Mouse (Mus musculus): ENCODE measurements at regions not wholly inside any gene's neighbourhood (a gene's known extent, or its start where the extent isn't known, plus 50 kb on each side); places are given as distances from the start of the nearest gene placed in this dataset.

GRCm38 (mm10) chr4:131488246-131488645, 349.8 kb downstream of the Ptpru start:
- no peak for DNase-seq (ENCODE audit: low spot score)

DNA sequence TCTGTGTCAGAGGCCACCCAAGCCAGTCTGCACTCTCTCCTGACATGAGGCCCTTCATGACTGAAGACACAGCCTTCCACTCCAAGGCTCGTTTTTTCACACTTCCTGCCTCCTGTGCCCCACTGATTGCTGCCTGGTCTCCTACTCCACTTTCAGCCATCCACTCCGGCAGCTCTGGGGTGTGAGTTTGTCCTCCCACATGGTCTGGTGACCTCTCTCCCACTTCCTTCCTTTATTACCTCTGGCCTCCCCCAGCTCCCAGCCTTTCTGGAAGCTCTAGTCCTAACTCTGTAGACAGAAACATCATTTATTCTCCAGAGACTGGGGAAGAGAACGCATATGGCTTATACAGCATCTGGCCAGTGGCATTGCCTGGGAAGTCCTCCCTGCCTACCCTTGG, 349.0 kb downstream of the Ptpru start:
- no peak for DNase-seq (ENCODE audit: low spot score)

DNA sequence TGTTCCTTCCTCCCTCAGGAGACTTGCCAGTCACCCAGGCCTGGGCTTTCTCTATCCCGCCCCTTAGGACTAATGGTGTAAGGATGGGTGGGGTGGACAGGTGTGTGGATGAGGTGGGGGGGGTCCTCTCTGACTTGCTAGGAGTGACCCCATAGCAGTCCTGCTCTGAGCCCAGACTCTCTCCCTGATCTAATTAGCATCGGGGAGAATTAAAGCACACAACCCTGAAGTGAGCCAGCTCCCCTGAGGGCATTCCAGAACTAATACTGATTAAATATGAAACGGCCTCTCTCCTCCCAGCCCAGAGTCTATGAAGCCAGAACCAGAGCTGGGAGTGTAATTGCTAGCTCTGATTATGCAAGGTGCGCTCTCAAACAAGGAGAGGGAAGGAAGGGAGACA, 346.1 kb downstream of the Ptpru start:
- DNase-seq (ENCODE audit: low spot score): no peak

GRCm38 (mm10) chr4:131493726-131494125, 344.4 kb downstream of the Ptpru start:
- DNase-seq (ENCODE audit: low spot score): no peak

- DNase-seq (ENCODE audit: low spot score): no peak
These were observed 341.2 kb downstream of the Ptpru start for GRCm38 (mm10) chr4:131496900-131497299.

DNA sequence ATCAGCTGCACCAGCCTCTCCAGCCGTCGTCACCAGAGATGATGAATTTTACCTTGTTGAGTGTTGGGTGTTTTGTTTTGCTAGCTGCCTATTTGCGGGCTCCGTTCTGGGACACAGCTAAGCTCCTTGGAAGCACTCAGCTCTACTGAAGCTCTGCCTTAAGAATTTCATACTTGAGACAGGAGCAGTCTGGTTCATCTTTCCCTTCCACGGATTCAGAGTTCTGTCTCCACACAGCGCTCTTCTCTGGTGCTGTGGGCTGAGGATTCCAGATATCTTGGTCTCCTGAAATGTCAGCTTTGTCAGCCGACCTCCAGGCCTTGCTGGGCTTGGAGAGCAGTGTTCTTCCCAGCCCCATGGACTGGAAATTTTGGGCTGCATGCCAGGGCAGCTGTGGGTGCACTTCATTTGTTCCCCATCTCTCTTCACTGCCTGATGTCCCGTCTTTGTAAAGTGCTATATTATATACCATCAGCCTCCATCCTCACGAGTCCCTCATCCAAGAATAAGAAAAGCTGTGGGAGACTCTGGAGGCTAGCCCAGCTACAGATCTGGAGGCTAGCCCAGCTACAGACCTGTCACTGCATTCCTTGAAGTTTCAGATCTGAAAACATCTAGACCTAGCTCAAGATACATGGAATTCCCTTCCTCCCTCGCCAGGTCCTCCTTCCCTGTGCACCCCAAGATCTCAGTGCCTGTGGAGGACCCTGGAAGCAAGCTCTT, 337.0 kb downstream of the Ptpru start:
- no peak for DNase-seq (ENCODE audit: low spot score)

DNA sequence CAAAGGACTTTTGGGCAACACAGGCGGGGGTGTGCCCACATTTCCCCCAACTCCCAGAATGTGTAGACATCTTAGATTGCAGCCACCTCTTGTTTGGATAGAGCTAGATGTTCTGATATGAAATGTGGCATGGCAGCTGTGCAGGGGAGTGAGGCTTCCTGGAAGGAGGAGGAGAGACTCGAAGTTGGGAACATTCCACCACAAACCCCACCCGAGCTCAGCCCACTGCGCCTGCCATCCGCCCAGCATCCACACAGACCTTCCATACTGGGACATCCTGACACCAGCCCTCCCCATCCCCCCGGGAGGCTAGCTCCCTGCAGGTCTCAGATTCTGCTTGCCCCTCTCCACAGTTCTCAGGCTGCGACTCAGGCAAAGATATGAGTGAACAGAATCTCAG, 329.9 kb downstream of the Ptpru start:
- no peak for DNase-seq (ENCODE audit: low spot score)

DNA sequence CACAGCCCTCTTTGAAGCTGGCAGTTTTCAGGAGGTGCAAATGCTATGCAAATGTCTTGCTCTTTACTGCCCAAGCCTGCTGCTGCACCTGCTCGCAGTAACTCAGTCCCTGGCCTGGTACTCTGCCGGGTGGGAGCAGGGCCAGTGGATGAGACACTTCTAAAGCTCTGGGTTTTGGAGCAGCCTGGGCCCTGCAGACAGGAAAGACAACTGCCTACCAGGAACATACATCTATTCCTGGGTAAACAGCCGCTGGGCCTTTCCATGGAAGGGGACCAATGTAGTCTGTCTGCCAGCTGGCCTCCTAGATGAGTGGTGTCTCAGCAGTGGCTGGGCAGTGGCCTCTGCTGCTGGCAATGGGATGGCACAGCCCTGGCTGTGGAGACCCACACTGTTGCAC, 326.5 kb downstream of the Ptpru start:
- no peak for DNase-seq (ENCODE audit: low spot score)

GRCm38 (mm10) chr4:131512768-131513167, 325.3 kb downstream of the Ptpru start:
- DNase-seq (ENCODE audit: low spot score): no peak

DNA sequence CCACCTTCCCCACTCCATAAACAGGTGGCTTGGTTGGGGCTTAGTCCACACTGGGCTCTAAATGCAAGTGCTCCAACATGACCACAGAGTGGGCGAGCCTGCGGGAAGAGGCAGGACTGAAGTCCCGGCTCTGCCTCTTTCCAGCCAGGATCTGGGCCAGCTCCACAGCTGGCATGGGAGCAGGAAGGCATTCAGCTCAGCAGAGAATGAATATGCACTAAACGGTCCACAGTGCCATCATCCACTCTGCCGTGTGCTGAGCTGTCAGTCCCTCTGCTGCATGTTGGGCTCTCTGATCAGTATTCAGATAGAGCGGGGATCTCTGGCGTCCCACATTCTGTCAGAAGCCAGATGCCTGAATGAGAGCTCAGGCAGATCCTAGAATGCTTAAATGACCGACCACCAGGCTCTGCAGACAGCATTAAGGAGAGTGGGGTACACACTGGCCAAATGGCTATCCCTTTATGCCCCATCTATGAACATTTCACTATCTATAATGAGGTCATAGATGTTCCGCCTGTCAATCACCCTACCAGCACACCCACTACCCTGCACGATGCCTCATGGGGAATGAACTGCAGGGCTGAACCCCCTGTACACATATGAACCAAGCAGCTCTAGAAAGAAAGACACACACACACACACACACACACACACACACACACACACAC, 317.3 kb downstream of the Ptpru start:
- no peak for DNase-seq (ENCODE audit: low spot score)

DNA sequence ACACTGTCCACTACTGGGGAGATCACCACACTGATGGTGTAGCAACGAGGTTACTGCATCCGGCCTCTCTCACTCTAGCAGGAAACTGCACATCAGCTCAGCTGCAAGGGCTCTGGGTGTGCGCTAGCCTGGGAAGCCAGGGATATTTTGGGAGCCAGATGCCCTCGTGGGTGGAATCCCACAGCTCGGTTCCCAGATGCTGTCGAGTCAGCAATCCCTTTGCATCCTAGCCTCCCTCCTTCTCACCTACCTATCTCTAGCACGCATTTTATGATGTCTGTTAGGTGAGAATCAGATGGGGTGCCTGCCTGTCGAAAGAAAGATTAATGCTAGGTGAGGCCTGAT, 316.8 kb downstream of the Ptpru start:
- DNase-seq (ENCODE audit: low spot score): no peak

DNA sequence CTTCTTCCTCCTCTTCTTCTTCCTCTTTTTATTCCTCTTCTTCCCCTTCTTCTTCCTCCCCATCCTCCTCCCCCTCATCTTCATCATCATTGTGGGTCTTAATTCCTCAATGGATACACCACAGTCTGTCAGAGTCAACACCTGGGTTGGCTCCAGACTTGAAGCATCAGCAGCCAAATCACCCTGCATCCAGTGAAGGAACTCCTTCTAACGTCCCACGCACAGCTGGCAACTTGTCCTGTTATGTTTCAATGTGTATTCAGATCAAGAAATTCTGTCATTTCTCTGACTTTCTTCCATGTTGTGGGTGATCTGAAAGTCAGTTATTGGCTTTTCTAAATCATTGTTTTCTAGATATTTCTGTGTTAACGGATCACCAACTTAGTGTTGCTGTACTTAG, 312.9 kb downstream of the Ptpru start:
- no peak for DNase-seq (ENCODE audit: low spot score)

- no peak for DNase-seq (ENCODE audit: low spot score)
These were observed 307.6 kb downstream of the Ptpru start for GRCm38 (mm10) chr4:131530491-131530890.

DNA sequence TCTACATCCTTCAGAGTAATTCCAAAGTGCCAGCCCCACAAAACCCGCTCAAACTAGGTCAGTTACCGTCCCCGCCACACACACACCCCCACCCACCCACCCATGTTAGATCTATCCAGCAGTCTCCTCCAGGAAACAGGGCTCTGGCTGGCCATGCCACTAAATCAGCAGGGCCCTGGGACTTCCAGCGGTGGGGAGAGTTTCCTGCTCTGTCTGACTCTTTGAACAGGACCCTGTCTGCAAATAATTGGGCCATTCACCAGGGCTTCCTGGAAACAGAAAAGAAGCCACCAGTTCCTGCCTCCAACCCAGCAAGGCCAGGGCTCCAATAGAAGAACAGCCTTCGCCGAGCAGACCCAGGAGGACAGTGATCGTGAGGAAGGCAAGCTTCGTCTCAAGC, 307.1 kb downstream of the Ptpru start:
- DNase-seq (ENCODE audit: low spot score): no peak

DNA sequence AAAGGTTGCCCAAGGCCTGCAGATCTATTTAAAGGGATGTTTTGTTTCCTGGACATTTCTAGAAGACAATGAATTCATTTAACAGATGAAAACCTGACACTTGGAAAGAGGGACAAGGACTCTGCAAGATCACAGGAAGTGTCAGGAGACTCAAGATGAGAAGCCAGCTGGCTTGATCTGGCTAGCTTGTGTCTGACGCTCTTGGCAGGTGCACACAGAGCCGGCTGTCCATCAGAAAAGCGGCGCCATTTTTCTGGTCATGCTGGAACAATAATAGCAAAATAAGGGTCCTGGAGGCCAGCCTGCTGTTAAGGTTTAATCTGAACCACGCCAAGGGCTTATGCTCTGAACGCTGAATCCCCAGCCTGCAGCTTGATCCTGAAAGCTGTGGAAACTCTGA, 303.3 kb downstream of the Ptpru start:
- no peak for DNase-seq (ENCODE audit: low spot score)

DNA sequence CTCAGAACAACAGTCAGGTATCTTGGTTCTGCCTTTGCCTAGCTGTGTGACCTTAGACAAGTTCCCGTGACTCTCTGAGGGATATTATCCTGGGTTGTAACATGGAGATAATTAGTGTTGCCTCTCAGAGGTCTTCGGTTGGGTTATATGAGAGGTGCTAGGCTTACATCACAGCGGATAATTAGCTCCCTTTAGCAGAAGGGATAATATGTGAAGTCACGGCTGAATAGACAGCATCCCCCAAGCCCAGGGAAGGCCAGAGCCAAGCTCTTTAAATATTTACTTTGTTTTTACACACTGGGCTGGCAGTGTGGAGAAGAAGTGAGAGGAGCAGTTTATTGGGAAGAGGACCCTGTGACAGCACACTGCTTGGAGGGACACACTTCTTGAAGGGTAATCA, 299.9 kb downstream of the Ptpru start:
- no peak for DNase-seq (ENCODE audit: low spot score)

DNA sequence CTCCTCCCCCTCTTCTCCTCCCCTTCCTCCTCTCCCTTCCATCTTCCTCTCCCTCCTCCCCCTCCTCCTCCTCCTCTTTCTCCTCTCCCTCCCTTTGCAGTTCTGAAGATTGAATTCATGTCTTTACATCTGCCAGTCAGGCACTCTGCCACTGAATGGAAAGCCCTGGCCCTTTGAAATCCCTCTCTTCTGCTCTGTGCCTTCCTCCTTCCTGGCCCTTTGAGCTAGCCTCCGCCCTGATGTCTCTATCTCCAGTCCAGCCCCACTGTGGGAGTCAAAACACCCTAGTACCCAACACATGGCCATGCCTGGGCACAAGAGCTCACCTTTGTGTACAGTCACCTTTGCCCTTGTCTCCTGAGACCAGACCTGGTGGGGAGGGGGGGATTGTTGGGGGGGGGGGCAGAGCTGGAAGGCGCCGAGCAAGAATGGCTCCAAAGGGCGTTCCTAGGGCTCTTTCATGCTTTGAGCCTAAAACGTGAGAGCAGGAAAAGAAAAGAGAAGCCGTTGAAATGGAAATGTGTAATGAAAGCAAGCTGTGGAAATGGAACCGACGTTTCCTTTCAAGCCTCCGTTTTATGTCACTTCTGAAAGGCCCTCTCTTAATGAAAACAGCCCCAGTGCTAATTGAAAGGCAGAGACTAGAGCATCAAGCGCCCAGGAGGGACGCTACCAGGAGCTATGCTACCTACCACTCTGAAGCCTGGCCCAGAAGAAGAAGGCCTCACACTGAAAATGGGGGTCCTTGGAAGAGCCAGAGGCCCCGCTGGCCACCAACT, 291.5 kb downstream of the Ptpru start:
- DNase-seq (ENCODE audit: low spot score): no peak

DNA sequence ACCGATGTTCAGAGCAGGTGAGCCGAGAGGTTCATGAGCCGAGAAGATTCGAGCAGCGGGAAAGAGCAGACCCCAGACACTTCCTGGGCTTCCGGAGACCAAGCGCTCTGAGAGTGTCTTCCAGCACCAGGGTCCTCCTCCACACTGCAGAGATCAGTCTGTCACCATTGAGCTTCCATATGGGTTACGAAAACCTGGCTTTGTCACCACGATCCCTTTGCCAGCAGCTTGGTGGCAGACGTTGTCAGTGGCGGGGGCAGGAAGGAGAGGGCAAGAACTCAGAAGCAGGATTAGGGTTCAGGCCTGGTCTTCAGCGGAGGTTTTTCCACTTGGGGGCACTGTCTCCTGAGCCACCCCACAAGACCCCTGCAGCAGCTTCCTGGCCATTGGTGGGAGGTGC, 288.5 kb downstream of the Ptpru start:
- no peak for DNase-seq (ENCODE audit: low spot score)

GRCm38 (mm10) chr4:131558513-131558912, 279.6 kb downstream of the Ptpru start:
- no peak for DNase-seq (ENCODE audit: low spot score)

GRCm38 (mm10) chr4:131563851-131564250, 274.2 kb downstream of the Ptpru start:
- no peak for DNase-seq (ENCODE audit: low spot score)

DNA sequence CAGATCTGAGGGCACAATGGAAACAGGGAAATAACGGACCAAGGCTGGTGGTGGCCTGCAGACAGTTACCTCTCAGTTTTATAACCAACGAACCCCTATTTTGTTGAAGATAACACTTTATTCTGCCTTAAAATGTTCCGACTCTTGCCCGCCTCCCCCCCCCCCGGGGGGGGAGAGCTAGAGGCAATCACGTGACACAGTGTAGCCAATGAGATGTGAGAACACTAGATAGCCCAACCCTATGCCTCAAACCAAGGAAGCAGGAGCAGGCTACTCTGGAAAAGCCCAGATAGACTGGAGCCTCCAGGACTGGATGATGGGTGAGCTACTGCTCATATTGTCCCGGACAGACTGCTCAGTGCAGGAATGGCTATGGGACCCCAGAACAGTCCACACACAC, 272.9 kb downstream of the Ptpru start:
- no peak for DNase-seq (ENCODE audit: low spot score)

DNA sequence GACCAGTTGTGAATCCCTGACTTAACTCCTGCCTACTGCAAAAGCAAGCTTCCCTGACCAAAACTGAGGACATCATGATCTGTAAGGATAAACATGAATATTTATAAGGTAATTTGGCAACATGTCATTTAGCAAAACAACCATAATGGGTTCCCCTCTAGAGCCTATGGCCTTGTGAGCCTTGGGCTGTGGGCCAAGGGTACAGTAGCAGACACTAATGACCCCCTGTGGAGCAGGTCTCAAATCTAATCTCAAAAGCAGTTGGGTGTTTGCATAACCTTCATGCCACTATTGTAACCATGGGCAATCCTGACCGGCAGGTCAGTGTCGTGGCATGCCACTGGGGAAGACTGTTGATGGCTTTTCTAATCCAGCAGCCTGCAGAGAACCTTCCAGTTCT, 270.8 kb downstream of the Ptpru start:
- DNase-seq (ENCODE audit: low spot score): no peak

- DNase-seq (ENCODE audit: low spot score): no peak
These were observed 268.9 kb downstream of the Ptpru start for GRCm38 (mm10) chr4:131569156-131569555.
